Mouse (Mus musculus): Measurements from ENCODE around the gene Ndst4.

Gene Ndst4

GRCm38 (mm10) chr3:125734945-125735344 lies 331.1 kb downstream of the Ndst4 start:
- no peak for DNase-seq (ENCODE audit: low spot score)

- no peak for DNase-seq (ENCODE audit: low spot score)
Observed at GRCm38 (mm10) chr3:125744468-125745141, 340.7 kb downstream of the Ndst4 start.

GRCm38 (mm10) chr3:125745142-125745496 lies 341.2 kb downstream of the Ndst4 start:
- DNase-seq (ENCODE audit: low spot score): no peak

- DNase-seq (ENCODE audit: low spot score): no peak
Observed at GRCm38 (mm10) chr3:125746367-125746766, 342.5 kb downstream of the Ndst4 start.

- DNase-seq (ENCODE audit: low spot score): no peak
Observed at GRCm38 (mm10) chr3:125756911-125757310, 353.0 kb downstream of the Ndst4 start.

- no peak for DNase-seq (ENCODE audit: low spot score)
Observed at GRCm38 (mm10) chr3:125760711-125761110, 356.8 kb downstream of the Ndst4 start.

Measured in T-cell, adult 2 months (primary cell).